Mouse (Mus musculus): ENCODE results near the gene Srpk1. TPM values are rescaled to one million over a fixed set of nuclear protein-coding genes. Genes with fewer than 3 reads are reported as not detected.
A peak's percentile ranks its signal among the peaks of the same experiment; 100 is the strongest.

Srpk1 gene
- total and polyA plus RNA-seq, 3 experiments: 119 to 211 (median 125) TPM

- TF ChIP-seq RAD21 (IDR thresholded peaks at IDR 0.05; ENCODE audit: low read depth, low read length): no peak
- peak in 1 of 2 experiments; percentile 39; a peak in 2 of 4 replicates for TF ChIP-seq EP300 (IDR thresholded peaks at IDR 0.05; ENCODE audit: low read depth in 1 of 2, low read length in 2 of 2)
- TF ChIP-seq SIN3A (IDR thresholded peaks at IDR 0.05; ENCODE audit: low read length): no peak
These were observed at the start of gene Srpk1 (continued) for GRCm38 (mm10) chr17:28622300-28622759.

DNA sequence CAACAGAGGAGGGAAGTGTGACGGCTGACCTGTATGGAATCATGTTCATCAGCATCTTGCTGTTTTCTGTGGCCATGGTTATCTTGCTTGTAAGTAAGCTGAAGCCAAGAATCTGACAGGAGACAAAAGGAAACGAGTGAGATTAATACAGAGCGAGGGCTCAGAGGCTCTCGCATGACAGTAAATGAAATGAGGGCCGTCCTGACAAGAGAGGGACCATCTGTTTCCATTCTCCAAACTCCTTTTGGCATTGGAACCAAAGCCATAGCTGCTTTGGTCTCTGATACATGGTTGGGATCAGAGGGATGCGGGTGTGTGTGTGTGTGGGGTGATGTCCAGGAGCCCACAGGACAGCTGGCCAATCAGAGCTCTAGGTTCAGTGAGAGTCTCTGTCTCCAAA lies 37.1 kb upstream of the Srpk1 start:
- DNase-seq (ENCODE audit: low read depth, low spot score): no peak
- peaks cover 6 to 17% of the 10 kb centered on the region in 2 experiments for H3K4me1 ChIP-seq (ENCODE audit: control insufficient read depth in 1 of 2, insufficient read depth in 2 of 2, low read length in 2 of 2)
- H3K79me2 ChIP-seq (ENCODE audit: control insufficient read depth, insufficient read depth, low read length, poor library complexity): no peaks in the 10 kb centered on the region
- H3K27ac ChIP-seq (ENCODE audit: control insufficient read depth, low read depth, low read length): no peak overlapping the region
- H3K4me3 ChIP-seq (ENCODE audit: control insufficient read depth in 1 of 2, insufficient read depth in 1 of 2, low read depth in 2 of 2, low read length in 2 of 2): no peak overlapping the region
- no peaks in the 10 kb centered on the region for H3K9me3 ChIP-seq (replicated peaks; ENCODE audit: insufficient read depth, low read length)
- H3K9ac ChIP-seq (ENCODE audit: control insufficient read depth, low read depth, low read length, poor library complexity, severe bottlenecking): no peak overlapping the region
- TF ChIP-seq TCF12 (IDR thresholded peaks at IDR 0.05; ENCODE audit: low read depth, low read length) (no peak), ZNF384 (IDR thresholded peaks at IDR 0.05; ENCODE audit: low read depth, low read length) (no peak), CHD2 (IDR thresholded peaks at IDR 0.05; ENCODE audit: low read length) (no peak), POLR2AphosphoS5 (IDR thresholded peaks at IDR 0.05; ENCODE audit: borderline replicate concordance, low read depth, low read length) (no peak), MEF2A (IDR thresholded peaks at IDR 0.05; ENCODE audit: extremely low read depth, insufficient replicate concordance, low read depth, low read length, poor library complexity, severe bottlenecking) (no peak), RCOR1 (IDR thresholded peaks at IDR 0.05; ENCODE audit: low read depth, low read length) (no peak), NELFE (IDR thresholded peaks at IDR 0.05; ENCODE audit: low read depth, low read length) (no peak), MYC (IDR thresholded peaks at IDR 0.05; ENCODE audit: low read depth, low read length) (no peak), RAD21 (IDR thresholded peaks at IDR 0.05; ENCODE audit: low read depth, low read length) (no peak), CHD1 (IDR thresholded peaks at IDR 0.05; ENCODE audit: low read depth, low read length) (no peak), GATA1 (IDR thresholded peaks at IDR 0.05; ENCODE audit: low read depth, low read length) (no peak), GABPA (IDR thresholded peaks at IDR 0.05; ENCODE audit: low read depth, low read length) (no peak), BHLHE40 (IDR thresholded peaks at IDR 0.05; ENCODE audit: borderline replicate concordance, low read depth, low read length) (no peak), USF1 (IDR thresholded peaks at IDR 0.05; ENCODE audit: low read depth, low read length) (no peak)
- H3K36me3 ChIP-seq (ENCODE audit: control insufficient read depth in 1 of 2, insufficient read depth in 2 of 2, low read length in 2 of 2): peaks cover 0 to 6% of the 10 kb centered on the region in 2 experiments; a peak in 2 of 4 replicates
- no peaks in the 10 kb centered on the region for H3K27me3 ChIP-seq (ENCODE audit: control insufficient read depth in 1 of 2, insufficient read depth in 2 of 2, low read length in 2 of 2)

GRCm38 (mm10) chr17:28657936-28658335 lies 35.4 kb upstream of the Srpk1 start:
- Histone ChIP-seq H3K27ac (ENCODE audit: control insufficient read depth, low read depth, low read length) (peak overlapping the region; percentile 79), H3K36me3 (ENCODE audit: control insufficient read depth in 1 of 2, insufficient read depth in 2 of 2, low read length in 2 of 2) (peaks cover 0 to 6% of the 10 kb centered on the region in 2 experiments; a peak in 2 of 4 replicates), H3K9ac (ENCODE audit: control insufficient read depth, low read depth, low read length, poor library complexity, severe bottlenecking) (peak overlapping the region; percentile 48), H3K4me1 (ENCODE audit: control insufficient read depth in 1 of 2, insufficient read depth in 2 of 2, low read length in 2 of 2) (peaks cover 6 to 17% of the 10 kb centered on the region in 2 experiments), H3K27me3 (ENCODE audit: control insufficient read depth in 1 of 2, insufficient read depth in 2 of 2, low read length in 2 of 2) (no peaks in the 10 kb centered on the region), H3K79me2 (ENCODE audit: control insufficient read depth, insufficient read depth, low read length, poor library complexity) (no peaks in the 10 kb centered on the region; the same call in 1 of the 2 replicates), H3K9me3 (replicated peaks; ENCODE audit: insufficient read depth, low read length) (no peaks in the 10 kb centered on the region), H3K4me3 (ENCODE audit: control insufficient read depth in 1 of 2, insufficient read depth in 1 of 2, low read depth in 2 of 2, low read length in 2 of 2) (peak overlapping the region; percentile 21 to 30)
- peak; percentile 95 for DNase-seq (ENCODE audit: low read depth, low spot score)
- TF ChIP-seq ZNF384 (IDR thresholded peaks at IDR 0.05; ENCODE audit: low read depth, low read length) (no peak), POLR2AphosphoS2 (IDR thresholded peaks at IDR 0.05; ENCODE audit: low read length) (no peak), CHD2 (IDR thresholded peaks at IDR 0.05; ENCODE audit: low read length) (no peak), RCOR1 (IDR thresholded peaks at IDR 0.05; ENCODE audit: low read depth, low read length) (peak; percentile 30; the same call in 1 of the 2 replicates), ZMIZ1 (IDR thresholded peaks at IDR 0.05; ENCODE audit: low read depth, low read length) (no peak), POLR2AphosphoS5 (IDR thresholded peaks at IDR 0.05; ENCODE audit: borderline replicate concordance, low read depth, low read length) (no peak), SMC3 (IDR thresholded peaks at IDR 0.05; ENCODE audit: low read depth, low read length) (no peak), RAD21 (IDR thresholded peaks at IDR 0.05; ENCODE audit: low read depth, low read length) (no peak), SIN3A (IDR thresholded peaks at IDR 0.05; ENCODE audit: low read length) (peak; percentile 65), E2F4 (IDR thresholded peaks at IDR 0.05; ENCODE audit: borderline replicate concordance, low read depth, low read length) (no peak), KAT2A (conservative IDR thresholded peaks at IDR 0.05; ENCODE audit: low read depth, low read length) (no peak), MAX (IDR thresholded peaks at IDR 0.05; ENCODE audit: low read length) (peak; percentile 64), BHLHE40 (IDR thresholded peaks at IDR 0.05; ENCODE audit: borderline replicate concordance, low read depth, low read length) (peak; percentile 91), ELF1 (IDR thresholded peaks at IDR 0.05; ENCODE audit: low read depth, low read length) (no peak), MXI1 (IDR thresholded peaks at IDR 0.05; ENCODE audit: low read depth, low read length) (no peak), NRF1 (IDR thresholded peaks at IDR 0.05; ENCODE audit: insufficient read depth, low read depth, low read length, poor library complexity, severe bottlenecking) (no peak), EP300 (IDR thresholded peaks at IDR 0.05; ENCODE audit: low read depth in 1 of 2, low read length in 2 of 2) (peak; percentile 60 to 64), USF1 (IDR thresholded peaks at IDR 0.05; ENCODE audit: low read depth, low read length) (peak; percentile 96), MAFK (IDR thresholded peaks at IDR 0.05; ENCODE audit: borderline replicate concordance, low read depth, low read length) (no peak), CTCF (IDR thresholded peaks at IDR 0.05 in 2 of 3, conservative IDR thresholded peaks at IDR 0.05 in 1 of 3; ENCODE audit: control insufficient read depth in 1 of 3, insufficient read depth in 1 of 3, low read depth in 2 of 3, low read length in 3 of 3, poor library complexity in 1 of 3, severe bottlenecking in 1 of 3) (no peak), NELFE (IDR thresholded peaks at IDR 0.05; ENCODE audit: low read depth, low read length) (no peak), CHD1 (IDR thresholded peaks at IDR 0.05; ENCODE audit: low read depth, low read length) (no peak)

Data from MEL (cell line).